Mouse (Mus musculus): ENCODE measurements around the gene Gucy2d.

Gucy2d gene

DNA sequence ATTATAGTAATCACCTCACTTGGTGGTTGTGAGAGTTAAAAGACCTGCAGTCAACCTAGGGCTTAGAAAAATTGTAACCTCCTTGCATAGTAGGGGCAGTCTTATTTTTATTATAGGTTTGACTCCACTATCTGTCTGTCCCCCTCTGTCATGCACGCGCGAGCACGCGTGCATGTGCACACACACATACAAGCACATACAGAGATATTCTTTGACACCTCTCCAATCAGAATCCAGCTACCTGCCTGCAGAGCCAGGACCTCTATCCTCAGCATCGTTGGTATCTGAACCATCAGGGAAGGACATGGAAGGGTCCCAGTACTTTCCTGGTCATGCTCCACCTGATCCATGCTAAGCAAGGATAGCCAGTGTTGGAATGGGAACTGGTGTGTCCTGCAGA, 50.7 kb downstream of the Gucy2d start:
- DNase-seq: no peak

DNA sequence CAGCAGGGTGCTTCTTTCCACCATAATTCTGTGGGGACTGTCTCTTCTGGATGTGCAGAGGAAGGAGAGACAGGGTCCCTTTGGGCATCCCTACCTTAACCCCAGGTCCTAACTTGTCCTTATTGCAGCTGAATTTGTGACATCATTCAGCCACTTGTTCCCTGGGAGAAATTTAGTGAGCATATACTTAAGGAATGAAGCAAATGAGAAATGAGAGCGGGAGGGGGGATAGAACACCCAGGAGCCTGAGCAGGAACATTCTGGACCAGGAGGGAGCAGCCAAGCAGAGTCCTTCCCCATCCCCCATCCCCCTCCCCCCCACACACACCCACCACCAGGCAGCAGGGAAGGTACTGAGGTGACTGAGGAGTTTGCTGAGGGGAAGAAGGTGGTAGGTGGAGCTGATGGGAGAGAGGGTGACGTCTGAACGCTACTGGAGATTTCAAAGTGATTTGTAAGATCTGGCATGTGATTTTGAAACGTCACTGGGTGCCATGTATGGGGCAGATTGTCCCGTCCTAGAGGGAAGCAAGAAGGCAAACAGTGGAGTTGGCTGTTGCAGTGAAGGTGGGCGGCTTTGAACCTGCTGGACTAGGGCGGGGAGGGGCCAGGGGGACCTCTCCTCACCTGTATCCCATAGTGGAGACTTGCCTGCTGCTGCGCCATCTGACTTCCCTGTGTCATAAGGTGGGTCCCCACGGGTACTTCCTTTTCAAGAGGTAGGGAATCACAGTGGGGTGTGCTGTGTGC, 51.4 kb downstream of the Gucy2d start:
- DNase-seq: peak in 1 of 2 experiments; percentile 15

DNA sequence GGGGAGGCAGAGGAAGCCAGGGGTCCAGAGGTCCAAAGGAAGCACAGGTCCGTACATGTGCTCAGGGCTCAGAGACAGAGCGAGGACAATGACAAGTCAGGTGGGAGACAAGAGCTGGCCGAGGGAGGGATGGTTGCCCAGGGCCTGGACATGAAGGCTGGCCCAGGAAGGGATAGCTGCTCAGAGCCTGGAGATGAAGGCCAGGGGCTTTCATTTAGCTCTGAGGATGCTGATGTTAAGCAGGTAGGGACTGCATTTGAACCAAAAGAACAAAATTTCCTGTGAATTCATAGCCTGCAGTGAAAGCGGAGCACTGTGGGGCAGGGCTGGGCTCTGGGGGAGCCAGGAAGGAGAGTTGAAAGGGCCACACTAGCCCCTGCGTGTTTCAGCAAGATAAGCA, 52.1 kb downstream of the Gucy2d start:
- peak in 1 of 2 experiments; percentile 14 for DNase-seq

DNA sequence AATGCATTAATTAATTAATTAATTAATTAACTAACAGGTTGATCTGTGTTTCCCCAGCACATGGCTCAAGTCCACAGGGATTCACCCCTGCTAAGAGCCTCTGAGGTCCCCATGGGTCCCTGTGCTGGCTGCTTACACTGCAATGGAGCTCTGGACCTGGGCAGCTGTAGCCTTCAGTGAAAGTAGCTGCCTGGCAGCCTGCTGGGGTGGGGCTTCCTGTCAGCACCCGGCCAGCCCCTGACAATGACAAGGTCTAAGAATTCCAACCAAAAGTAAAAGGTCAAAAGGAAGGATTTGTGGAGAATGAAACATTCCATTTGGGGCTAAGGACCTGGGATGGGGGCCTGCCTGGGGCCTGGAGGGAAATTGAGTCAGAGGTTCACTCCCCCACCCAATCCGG, 53.1 kb downstream of the Gucy2d start:
- DNase-seq: peak in 1 of 2 experiments; percentile 52

DNA sequence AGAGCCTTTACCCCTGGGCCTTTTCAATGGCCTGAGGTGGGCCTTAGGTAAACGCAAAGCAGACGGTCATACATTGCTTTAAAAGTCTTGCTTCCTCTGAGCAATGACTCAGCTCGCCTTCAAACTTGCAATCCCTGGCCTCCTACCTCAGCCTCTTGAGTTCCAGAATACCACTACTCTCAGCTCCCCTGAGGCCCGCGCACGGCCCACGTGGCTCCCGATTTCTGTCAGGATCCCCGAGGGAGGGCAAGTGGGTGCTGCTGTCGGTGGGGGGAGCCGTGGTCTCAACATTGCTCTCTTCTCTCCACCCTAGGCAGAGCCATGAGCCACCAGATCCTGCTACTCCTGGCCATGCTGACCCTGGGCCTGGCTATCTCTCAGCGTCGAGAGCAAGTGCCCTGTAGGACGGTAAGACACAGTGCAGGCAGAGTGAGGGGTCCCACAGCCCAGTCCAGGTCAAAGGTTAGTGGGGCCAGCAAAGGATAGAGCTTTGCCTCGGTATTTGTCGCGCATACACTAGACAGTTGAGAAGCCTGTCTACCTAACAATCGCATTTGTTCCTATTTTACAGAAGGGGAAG, 53.8 kb downstream of the Gucy2d start:
- peak in 1 of 2 experiments; percentile 10 for DNase-seq

GRCm38 (mm10) chr7:98495591-98495990, 55.4 kb downstream of the Gucy2d start:
- no peak for DNase-seq

DNA sequence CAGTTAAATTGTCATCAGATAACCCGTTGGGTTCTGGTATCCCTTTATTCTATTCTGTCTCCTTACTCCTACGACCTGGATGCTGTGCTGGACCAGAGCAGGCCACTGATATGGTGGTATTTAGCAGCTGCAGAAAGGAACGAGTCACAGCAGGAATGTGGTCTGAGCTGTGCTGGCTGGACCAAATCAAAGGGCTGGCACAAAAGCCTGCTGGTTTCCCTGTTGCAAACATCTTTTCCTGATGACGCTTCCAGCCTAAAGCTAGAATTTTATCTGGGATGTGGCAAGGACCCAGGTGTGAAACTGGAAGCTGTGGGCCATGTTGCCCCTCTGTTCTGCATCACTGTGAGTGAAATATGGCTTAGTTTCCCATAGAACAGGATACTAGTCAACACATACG, 57.2 kb downstream of the Gucy2d start:
- DNase-seq: no peak

DNA sequence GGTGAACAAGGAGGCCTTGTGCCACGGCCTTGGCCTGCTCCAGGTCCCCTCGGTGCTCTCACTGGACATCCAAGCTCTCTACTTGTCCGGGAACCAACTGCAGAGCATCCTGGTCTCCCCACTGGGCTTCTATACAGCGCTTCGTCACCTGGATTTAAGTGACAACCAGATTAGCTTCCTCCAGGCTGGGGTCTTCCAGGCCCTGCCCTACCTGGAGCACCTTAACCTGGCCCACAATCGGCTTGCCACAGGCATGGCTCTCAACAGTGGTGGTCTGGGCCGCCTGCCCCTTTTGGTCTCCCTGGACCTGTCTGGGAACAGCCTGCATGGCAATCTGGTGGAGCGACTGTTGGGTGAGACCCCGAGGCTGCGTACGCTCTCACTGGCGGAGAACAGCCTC, 57.9 kb downstream of the Gucy2d start:
- DNase-seq: peak in 1 of 2 experiments; percentile 6

DNA sequence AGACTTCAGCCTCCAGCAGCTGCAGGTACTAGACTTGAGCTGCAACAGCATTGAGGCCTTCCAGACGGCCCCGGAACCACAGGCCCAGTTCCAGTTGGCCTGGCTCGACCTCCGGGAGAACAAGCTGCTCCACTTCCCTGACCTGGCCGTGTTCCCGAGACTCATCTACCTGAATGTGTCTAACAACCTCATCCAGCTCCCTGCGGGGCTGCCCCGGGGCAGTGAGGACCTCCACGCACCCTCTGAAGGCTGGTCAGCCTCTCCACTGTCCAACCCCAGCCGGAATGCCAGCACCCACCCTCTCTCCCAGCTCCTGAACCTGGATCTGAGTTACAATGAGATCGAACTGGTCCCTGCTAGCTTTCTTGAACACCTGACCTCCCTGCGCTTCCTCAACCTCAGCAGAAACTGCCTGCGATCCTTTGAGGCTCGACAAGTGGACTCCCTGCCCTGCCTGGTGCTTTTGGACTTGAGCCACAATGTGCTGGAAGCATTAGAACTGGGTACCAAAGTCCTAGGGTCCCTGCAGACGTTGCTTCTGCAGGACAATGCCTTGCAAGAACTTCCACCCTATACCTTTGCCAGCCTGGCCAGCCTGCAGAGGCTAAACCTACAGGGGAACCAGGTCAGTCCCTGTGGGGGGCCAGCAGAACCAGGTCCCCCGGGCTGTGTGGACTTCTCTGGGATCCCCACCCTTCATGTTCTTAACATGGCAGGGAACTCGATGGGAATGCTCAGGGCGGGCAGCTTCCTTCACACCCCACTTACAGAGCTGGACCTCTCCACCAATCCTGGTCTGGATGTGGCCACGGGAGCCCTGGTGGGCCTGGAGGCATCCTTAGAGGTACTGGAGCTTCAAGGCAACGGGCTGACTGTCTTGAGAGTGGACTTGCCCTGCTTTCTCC, 58.7 kb downstream of the Gucy2d start:
- DNase-seq: peak in 1 of 2 experiments; percentile 13

DNA sequence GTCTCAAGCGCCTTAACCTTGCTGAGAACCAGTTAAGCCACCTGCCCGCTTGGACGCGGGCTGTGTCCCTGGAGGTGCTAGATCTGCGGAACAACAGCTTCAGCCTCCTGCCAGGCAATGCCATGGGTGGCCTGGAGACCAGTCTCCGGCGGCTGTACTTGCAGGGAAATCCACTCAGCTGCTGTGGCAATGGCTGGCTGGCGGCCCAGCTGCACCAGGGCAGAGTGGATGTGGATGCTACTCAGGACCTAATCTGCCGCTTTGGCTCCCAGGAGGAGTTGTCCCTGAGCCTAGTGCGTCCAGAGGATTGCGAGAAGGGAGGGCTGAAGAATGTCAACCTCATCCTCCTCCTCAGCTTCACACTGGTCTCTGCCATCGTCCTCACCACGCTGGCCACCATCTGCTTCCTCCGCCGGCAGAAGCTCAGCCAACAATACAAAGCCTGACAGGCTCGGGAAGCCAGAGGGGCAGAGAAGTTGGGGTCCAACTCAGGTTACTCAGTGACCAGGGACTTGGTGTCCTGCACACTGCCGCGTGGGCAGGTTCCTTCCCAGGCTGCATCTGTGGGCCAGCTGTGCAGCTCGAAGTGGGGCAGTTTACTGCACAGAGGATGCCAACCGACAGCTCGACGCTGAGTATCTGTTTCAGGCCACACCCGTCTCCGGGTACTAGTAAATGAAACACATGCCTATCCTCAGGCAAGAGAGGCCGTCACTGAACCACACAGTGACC, 59.5 kb downstream of the Gucy2d start:
- DNase-seq: peak in 1 of 2 experiments; percentile 49

- peak; percentile 58 to 68 for DNase-seq
Observed at GRCm38 (mm10) chr7:98500470-98500869, 60.3 kb downstream of the Gucy2d start.

DNA sequence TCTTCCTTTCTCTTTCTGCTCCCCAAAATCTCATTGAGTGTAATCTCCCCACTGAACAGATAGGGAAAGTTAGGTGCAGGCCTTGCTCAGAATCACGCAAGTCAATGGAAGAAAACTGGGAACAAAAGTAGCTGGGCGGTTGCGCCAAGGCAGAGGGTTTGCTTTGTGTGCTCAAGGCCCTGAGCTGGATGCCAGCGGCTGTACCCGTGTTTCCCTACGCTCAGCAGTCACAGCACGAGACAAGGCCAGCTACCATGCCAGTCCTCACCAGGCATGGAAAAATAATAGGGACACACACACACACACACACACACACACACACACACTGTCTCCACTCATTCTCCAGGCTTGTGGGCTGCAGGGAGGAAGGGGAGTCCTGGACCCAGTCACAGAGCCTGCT, 60.9 kb downstream of the Gucy2d start:
- peak in 1 of 2 experiments; percentile 5 for DNase-seq

DNA sequence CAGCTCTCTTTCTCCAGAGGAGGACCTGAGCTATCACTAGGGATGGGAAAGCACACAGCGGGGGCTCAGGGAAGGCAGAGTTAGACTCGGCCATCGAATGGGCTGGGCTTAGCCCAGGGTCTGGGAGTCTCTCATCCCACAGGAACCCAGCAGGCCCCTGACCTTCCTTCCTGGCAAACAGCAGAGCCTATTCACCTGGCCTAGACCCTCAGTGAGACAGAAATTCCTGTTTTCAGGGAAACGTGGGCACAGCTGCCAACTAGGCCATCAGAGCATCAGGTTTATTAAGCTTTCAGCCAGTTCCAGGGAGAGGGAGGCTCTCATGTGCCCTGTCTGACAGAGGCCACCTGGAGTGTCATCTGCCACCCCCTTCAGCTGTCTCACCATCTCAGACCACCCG, 62.7 kb downstream of the Gucy2d start:
- no peak for DNase-seq

DNA sequence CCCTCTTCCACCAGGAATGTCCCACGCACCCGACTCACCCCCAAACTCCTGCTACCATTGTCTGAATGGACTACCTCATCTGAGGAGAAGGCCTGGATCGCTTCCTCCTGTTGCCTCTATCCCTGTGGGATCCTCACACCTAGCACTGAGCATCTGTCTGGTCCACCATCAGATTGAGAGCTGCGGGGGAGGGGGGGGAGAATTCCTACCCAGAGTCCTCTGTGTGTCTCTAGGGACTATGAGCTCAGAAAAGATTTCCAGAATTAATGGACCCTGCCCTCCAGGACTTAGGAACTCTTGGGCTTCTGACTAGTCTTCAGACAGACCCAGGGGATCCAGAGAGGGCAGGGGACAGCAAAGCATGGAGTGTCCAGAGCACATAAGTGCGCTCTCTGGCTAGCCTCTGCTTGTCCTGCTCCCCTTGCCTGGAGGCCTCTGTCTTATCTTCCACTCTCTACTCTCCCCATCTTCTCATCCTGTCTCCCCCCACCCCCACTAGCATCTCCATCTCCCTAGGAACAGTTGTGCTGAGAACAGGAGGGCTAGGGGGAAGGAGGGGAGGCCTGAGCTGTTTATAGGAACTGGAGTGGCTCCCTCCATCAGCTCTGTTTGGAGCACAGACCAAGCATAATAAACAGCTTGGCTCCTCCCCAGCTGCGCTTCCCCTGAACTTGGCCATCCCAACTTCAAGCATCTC, 63.9 kb downstream of the Gucy2d start:
- peak; percentile 76 to 84 for DNase-seq

DNA sequence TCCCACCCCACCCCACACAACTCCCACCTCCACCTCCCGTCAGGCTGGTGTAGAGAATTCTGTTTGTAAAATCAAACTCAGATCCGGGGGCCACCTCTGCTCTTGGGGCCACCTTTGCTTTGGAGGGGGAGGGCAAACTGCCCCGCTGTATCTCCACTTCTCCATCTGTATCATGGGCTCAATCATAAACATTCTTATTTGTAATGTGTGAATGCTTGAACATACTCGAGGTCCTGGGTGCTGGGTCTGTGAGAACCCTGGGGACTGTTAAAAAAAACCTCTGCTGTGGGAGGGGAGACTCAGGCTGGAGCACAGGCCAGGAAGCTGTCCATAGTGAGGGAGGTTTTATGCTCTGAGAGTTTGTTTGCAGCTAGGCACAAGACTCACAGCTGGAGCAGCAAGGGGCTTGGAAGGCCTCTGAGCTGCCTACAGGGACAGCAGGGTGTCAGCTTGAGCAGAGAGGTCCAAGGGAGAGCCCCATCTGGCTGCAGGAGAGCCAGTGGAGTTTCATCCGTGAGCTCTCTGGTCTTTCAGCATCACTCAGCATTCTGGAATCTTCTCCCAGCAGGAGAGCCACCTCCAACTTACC, 64.6 kb downstream of the Gucy2d start:
- DNase-seq: peak; percentile 51 to 68

- DNase-seq: peak in 1 of 2 experiments; percentile 17
Observed at GRCm38 (mm10) chr7:98505664-98506063, 65.4 kb downstream of the Gucy2d start.

DNA sequence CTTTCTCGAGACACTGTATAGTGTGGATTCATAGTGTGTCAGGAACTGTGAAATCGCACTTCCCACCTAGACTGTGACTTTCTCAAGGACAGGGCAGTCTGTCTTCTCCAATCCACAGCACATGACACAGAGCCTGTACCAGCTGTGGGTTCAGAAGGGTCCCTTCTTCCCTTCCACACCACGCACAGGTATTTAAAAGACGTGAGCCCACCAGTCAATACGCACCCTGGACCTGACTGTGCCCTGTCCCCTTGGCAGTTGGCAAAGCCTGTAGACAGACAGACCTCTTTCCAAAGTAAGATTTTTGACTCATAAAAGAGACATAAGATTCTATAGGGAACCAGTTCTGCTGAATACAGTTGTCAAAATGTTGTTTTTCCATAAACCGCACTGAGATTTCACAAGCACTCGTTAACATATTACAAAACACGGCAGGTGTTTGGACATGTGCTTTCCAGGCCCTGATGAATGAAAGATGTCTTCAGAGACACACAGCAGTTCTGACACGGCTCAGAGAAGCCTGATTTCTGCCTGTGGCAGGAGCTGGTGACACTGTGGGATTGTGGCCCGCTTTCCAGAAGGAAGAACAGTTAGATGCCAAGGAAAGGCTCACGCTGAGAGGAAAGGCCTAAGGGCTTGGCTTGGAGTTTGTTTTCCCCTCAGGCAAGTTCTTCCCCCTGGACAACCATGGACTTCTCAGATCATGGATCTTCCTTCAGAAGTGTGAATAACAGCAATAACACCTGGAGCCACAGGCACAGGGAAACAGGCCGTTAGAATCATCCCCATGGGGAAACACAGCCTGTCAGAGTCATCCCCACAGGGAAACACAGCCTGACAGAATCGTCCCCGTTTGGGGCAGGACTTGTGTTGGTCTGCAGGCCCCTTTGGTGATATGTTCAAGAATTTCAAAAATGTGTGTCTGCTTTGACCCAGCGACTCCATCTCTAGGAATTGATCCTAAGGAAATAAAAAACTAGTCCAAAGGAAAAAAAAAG, 71.0 kb downstream of the Gucy2d start:
- no peak for DNase-seq

DNA sequence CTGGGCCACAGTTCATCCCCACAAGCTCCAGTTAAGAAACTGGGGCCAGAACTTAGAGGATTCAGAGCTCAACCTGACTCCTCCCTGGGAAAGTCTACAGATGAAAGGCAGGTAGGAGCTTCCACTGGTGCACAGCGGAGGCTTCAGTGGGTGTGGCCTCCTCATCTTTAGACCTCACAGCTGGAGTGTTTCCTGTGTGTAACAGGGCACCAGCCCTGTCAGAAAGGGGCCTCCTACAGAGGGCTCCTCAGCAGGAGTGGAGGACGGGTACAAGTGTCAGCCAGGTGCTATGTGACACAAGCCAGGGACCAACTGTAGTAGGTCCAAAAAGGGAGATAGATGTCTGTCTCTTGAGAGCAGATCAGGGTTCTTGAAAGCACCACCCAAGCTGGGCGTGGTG, 73.0 kb downstream of the Gucy2d start:
- peak in 1 of 2 experiments; percentile 3 for DNase-seq

- peak; percentile 15 to 25 for DNase-seq
Observed at GRCm38 (mm10) chr7:98522576-98522975, 82.4 kb downstream of the Gucy2d start.

DNA sequence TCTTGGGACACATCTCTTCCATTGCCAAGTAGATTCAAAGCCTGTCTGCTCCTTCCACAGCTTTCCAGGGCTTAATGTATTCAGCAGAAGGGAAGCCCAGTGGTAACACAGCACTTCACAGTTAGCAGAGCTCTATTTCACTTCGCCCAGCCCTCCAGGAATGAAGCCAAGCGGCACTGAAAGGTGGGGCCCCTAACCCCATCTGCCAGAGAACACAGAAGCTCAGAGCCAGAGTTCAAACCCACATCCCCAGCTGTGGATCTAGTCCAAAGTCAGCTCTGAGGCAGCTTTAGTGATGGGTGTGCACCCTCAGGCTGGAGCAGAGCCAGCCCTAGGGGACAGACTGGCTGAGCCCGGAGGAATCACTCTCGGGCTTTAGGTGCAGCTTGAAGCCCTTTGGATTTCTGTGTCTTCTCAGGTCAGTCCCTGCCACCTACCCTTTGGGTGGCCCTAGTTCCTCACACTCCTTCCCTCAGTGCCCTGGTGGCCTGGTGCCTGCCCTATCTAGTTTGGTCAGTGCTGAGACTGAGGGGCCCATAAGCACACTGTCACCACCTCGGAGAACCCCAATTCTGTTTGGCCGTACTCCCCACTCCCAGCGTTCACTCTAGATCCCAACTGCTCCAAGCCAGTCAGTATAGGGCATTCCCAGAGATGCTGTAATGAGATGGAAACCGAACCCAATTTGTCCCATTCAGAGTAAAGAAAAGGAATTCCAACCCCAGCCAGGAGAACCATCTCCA, 83.0 kb downstream of the Gucy2d start:
- peak; percentile 43 to 51 for DNase-seq
